ENCODE assay signal across 7 mouse cellular contexts in the genomic region with DNA sequence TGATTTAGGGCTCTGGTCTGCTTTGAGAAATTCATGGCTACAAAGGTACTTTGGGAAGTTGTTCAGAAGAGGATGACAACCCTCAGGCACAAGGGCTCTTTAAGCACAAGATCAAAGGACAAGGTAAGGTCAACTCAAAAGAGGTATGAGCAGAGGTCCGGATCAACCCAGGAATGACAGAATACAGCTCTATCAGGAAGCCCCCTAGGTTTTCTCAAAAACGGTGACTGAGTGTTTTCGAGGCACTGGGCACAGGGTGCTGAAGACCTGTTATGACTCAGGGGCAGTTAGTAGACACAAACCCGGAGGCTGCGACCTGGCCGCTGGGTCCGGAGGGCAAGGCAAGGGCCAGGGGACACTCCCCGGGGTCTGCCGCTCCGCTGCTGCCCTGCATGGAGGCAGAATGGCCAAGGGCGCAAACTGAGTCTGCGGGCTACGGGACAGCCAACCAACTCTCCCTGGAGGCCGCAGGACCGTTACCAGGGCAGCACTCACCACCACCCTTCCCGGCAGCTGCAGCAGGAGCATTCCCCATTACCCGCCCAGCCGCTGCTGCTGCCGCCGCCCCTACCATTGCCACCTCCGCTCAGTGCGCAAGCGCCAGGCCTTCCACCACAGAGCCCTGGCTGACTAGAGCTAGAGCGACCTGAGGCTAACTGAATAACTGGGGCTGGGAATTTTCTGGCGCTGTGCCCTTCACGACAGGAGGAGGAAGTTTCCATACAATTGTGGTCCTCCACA. TPM values are rescaled to one million over a fixed set of nuclear protein-coding genes. Genes with fewer than 3 reads are reported as not detected.
A peak's percentile ranks its signal among the peaks of the same experiment; 100 is the strongest.
DNase-seq lines count a peak whose midpoint lies in the region; ATAC-seq and TF ChIP-seq lines count a peak whose summit lies in the region.

No protein-coding gene starts in this region.

- H3K27ac ChIP-seq in embryonic fibroblast, embryonic 13.5 days (ENCODE audit: insufficient read depth, low read length) = no peak overlapping the region
- peak overlapping the region; percentile 11; the same call in 1 of the 2 replicates for H3K27ac ChIP-seq in limb, embryonic 13.5 days
- H3K27ac ChIP-seq in midbrain, embryonic 16.5 days (ENCODE audit: low read length) = peak overlapping the region; percentile 59
- H3K27ac ChIP-seq in stomach, embryonic 14.5 days (ENCODE audit: low read length) = no peak overlapping the region

- H3K4me2 ChIP-seq in limb, embryonic 13.5 days (replicated peaks) = peak overlapping the region; percentile 89
- peak overlapping the region; percentile 86 for H3K4me2 ChIP-seq in midbrain, embryonic 16.5 days (ENCODE audit: low read length)
- peak overlapping the region; percentile 94 for H3K4me2 ChIP-seq in stomach, embryonic 14.5 days (replicated peaks; ENCODE audit: low read depth, low read length)

- peaks cover 16% of the 10 kb centered on the region for H3K4me1 ChIP-seq in embryonic fibroblast, embryonic 13.5 days (ENCODE audit: control insufficient read depth, insufficient read depth, low read length)
- peaks cover 10% of the 10 kb centered on the region for H3K4me1 ChIP-seq in limb, embryonic 13.5 days
- peaks cover 7% of the 10 kb centered on the region for H3K4me1 ChIP-seq in midbrain, embryonic 16.5 days (ENCODE audit: control insufficient read depth, insufficient read depth, low read length)
- peaks cover 7% of the 10 kb centered on the region; the same call in 1 of the 2 replicates for H3K4me1 ChIP-seq in stomach, embryonic 14.5 days (ENCODE audit: control insufficient read depth, insufficient read depth, low read length)

- no peaks in the 10 kb centered on the region for H3K9me3 ChIP-seq in limb, embryonic 13.5 days
- no peaks in the 10 kb centered on the region for H3K9me3 ChIP-seq in midbrain, embryonic 16.5 days (replicated peaks; ENCODE audit: control insufficient read depth, low read length, poor library complexity, severe bottlenecking)
- H3K9me3 ChIP-seq in stomach, embryonic 14.5 days (ENCODE audit: control insufficient read depth, low read depth, low read length) = no peaks in the 10 kb centered on the region

- peak overlapping the region; percentile 79 for H3K9ac ChIP-seq in limb, embryonic 13.5 days
- peak overlapping the region; percentile 88 for H3K9ac ChIP-seq in midbrain, embryonic 16.5 days (ENCODE audit: low read depth, low read length)
- peak overlapping the region; percentile 77 for H3K9ac ChIP-seq in stomach, embryonic 14.5 days (replicated peaks; ENCODE audit: low read depth, low read length)

- H3K27me3 ChIP-seq in limb, embryonic 13.5 days = no peaks in the 10 kb centered on the region
- no peaks in the 10 kb centered on the region for H3K27me3 ChIP-seq in midbrain, embryonic 16.5 days (ENCODE audit: control insufficient read depth, insufficient read depth, low read depth, low read length)
- no peaks in the 10 kb centered on the region for H3K27me3 ChIP-seq in stomach, embryonic 14.5 days (ENCODE audit: control insufficient read depth, insufficient read depth, low read length)

- peak; percentile 96 for ATAC-seq in limb, embryonic 13.5 days (ENCODE audit: low FRiP score, low read depth)
- ATAC-seq in midbrain, embryonic 16.5 days = peak; percentile 99
- ATAC-seq in stomach, embryonic 14.5 days (ENCODE audit: insufficient number of reproducible peaks, insufficient read depth, low FRiP score, low read depth) = peak; percentile 93

- no peak for TF ChIP-seq CTCF in embryonic fibroblast, embryonic 13.5 days (IDR thresholded peaks at IDR 0.05; ENCODE audit: borderline replicate concordance, insufficient read depth, low read length)

- 4% methylated on average over 26 of the region's 26 CpGs for WGBS in limb, embryonic 13.5 days
- WGBS in midbrain, embryonic 16.5 days = 8% methylated on average over 26 of the region's 26 CpGs
- 4% methylated on average over 26 of the region's 26 CpGs for WGBS in stomach, embryonic 14.5 days

- TF ChIP-seq POLR2A in embryonic fibroblast, embryonic 13.5 days (IDR thresholded peaks at IDR 0.05; ENCODE audit: low read depth, low read length) = peak; percentile 83

- H3K36me3 ChIP-seq in limb, embryonic 13.5 days = peaks cover 22% of the 10 kb centered on the region
- H3K36me3 ChIP-seq in midbrain, embryonic 16.5 days (ENCODE audit: control insufficient read depth, insufficient read depth, low read length) = no peaks in the 10 kb centered on the region
- 0 out of 2 replicates have a peak, but pooled peaks cover 4% of the 10 kb centered on the region for H3K36me3 ChIP-seq in stomach, embryonic 14.5 days (ENCODE audit: control insufficient read depth, insufficient read depth, low read length)

- DNase-seq in c-Kit-positive CD71-negative TER-119-negative erythroid progenitor cells, embryonic 14.5 days (ENCODE audit: low read depth) = peak; percentile 37
- peak; percentile 75 to 81 for DNase-seq in heart, adult 9 months (ENCODE audit: low spot score in 2 of 2)
- peak; percentile 90 for DNase-seq in kidney, adult 9 months

- peak overlapping the region; percentile 49 for H3K4me3 ChIP-seq in embryonic fibroblast, embryonic 13.5 days (ENCODE audit: insufficient read depth, low read length)
- H3K4me3 ChIP-seq in limb, embryonic 13.5 days = peak overlapping the region; percentile 57
- peak overlapping the region; percentile 55 for H3K4me3 ChIP-seq in midbrain, embryonic 16.5 days (ENCODE audit: low read depth, low read length)
- peak overlapping the region; percentile 48 for H3K4me3 ChIP-seq in stomach, embryonic 14.5 days (ENCODE audit: low read depth, low read length)

RNA-seq across cellular contexts. Expression of a gene that starts 13.2 kb away (rescaled TPM):
- polyA plus RNA-seq in embryonic fibroblast, embryonic 13.5 days (2011; ENCODE audit: insufficient read length, low read depth, missing spikeins) = 14.8 and 15.9 TPM in 2 replicates
- polyA plus RNA-seq in limb, embryonic 13.5 days (2015; fragmentation: Nextera tagmentation; extraction: Ambion mirVana) = 32.0 and 34.4 TPM in 2 replicates
- polyA plus RNA-seq in midbrain, embryonic 16.5 days (2015; fragmentation: Nextera tagmentation; extraction: Ambion mirVana) = 20.5 and 24.0 TPM in 2 replicates
- polyA plus RNA-seq in stomach, embryonic 14.5 days (2014; fragmentation: Nextera tagmentation; extraction: Ambion mirVana) = 32.2 and 34.4 TPM in 2 replicates

RNA-seq across cellular contexts. Expression of a gene that starts 13.4 kb away (rescaled TPM):
- 100 and 101 TPM in 2 replicates for polyA plus RNA-seq in embryonic fibroblast, embryonic 13.5 days (2011; ENCODE audit: insufficient read length, low read depth, missing spikeins)
- 106 and 110 TPM in 2 replicates for polyA plus RNA-seq in limb, embryonic 13.5 days (2015; fragmentation: Nextera tagmentation; extraction: Ambion mirVana)
- polyA plus RNA-seq in midbrain, embryonic 16.5 days (2015; fragmentation: Nextera tagmentation; extraction: Ambion mirVana) = 97.4 and 97.7 TPM in 2 replicates
- polyA plus RNA-seq in stomach, embryonic 14.5 days (2014; fragmentation: Nextera tagmentation; extraction: Ambion mirVana) = 75.1 and 87.3 TPM in 2 replicates

RNA-seq across cellular contexts. Expression of a gene that starts 32.9 kb away (rescaled TPM):
- not detected in 2 replicates for polyA plus RNA-seq in embryonic fibroblast, embryonic 13.5 days (2011; ENCODE audit: insufficient read length, low read depth, missing spikeins)
- polyA plus RNA-seq in limb, embryonic 13.5 days (2015; fragmentation: Nextera tagmentation; extraction: Ambion mirVana) = not detected in 2 replicates
- polyA plus RNA-seq in midbrain, embryonic 16.5 days (2015; fragmentation: Nextera tagmentation; extraction: Ambion mirVana) = not detected in 2 replicates
- polyA plus RNA-seq in stomach, embryonic 14.5 days (2014; fragmentation: Nextera tagmentation; extraction: Ambion mirVana) = not detected in 2 replicates

RNA-seq across cellular contexts. Expression of a gene that starts 46.8 kb away (rescaled TPM):
- polyA plus RNA-seq in embryonic fibroblast, embryonic 13.5 days (2011; ENCODE audit: insufficient read length, low read depth, missing spikeins) = not detected in 2 replicates
- polyA plus RNA-seq in limb, embryonic 13.5 days (2015; fragmentation: Nextera tagmentation; extraction: Ambion mirVana) = 1.4 TPM in 1 of 2 replicates, not detected in the other
- not detected in 2 replicates for polyA plus RNA-seq in midbrain, embryonic 16.5 days (2015; fragmentation: Nextera tagmentation; extraction: Ambion mirVana)
- 0.21 and 1.3 TPM in 2 replicates for polyA plus RNA-seq in stomach, embryonic 14.5 days (2014; fragmentation: Nextera tagmentation; extraction: Ambion mirVana)

Comparison
In these comparisons a context has a peak if more than half of its experiments do, and no peak if none do; other contexts are left out.
1. DNase-seq: peak in every context shown above with its lines; median percentile 90 in kidney, adult 9 months; 78 in heart, adult 9 months; 37 in c-Kit-positive CD71-negative TER-119-negative erythroid progenitor cells, embryonic 14.5 days.
2. H3K27ac ChIP-seq: peak in limb, embryonic 13.5 days (single experiment) and midbrain, embryonic 16.5 days (single experiment); none in embryonic fibroblast, embryonic 13.5 days (single experiment) and stomach, embryonic 14.5 days (single experiment).
3. Peak in every context shown above with its lines, with median percentiles within 50 percentile points of each other: H3K4me3 ChIP-seq, ATAC-seq, H3K4me2 ChIP-seq and H3K9ac ChIP-seq.